Mouse (Mus musculus) heart, adult 2 months (tissue): ENCODE measurements at regions not wholly inside any gene's neighbourhood (a gene's known extent, or its start where the extent isn't known, plus 50 kb on each side); places are given as distances from the start of the nearest gene placed in this dataset.

Experiments used
- CTCF ChIP-seq: fragments of 200-600 bp; IDR thresholded peaks from 2 replicates; pipeline ENCODE4 v1.8.1; 2022; ENCODE audit warnings: antibody characterized with exemption, mild to moderate bottlenecking, moderate library complexity
- POLR2A ChIP-seq: fragments of 200-500 bp; IDR thresholded peaks from 2 replicates; pipeline ENCODE4 v1.6.1; 2011; ENCODE audit warnings: mild to moderate bottlenecking, low read depth, low read length, control low read depth; ENCODE audit not compliant: insufficient read depth

GRCm38 (mm10) chr10:30980279-30980968, 137.8 kb upstream of the Hey2 start:
- no peak for TF ChIP-seq POLR2A
- TF ChIP-seq CTCF: no peak
